8 mouse cellular contexts compared by ENCODE assay signal in the genomic region with DNA sequence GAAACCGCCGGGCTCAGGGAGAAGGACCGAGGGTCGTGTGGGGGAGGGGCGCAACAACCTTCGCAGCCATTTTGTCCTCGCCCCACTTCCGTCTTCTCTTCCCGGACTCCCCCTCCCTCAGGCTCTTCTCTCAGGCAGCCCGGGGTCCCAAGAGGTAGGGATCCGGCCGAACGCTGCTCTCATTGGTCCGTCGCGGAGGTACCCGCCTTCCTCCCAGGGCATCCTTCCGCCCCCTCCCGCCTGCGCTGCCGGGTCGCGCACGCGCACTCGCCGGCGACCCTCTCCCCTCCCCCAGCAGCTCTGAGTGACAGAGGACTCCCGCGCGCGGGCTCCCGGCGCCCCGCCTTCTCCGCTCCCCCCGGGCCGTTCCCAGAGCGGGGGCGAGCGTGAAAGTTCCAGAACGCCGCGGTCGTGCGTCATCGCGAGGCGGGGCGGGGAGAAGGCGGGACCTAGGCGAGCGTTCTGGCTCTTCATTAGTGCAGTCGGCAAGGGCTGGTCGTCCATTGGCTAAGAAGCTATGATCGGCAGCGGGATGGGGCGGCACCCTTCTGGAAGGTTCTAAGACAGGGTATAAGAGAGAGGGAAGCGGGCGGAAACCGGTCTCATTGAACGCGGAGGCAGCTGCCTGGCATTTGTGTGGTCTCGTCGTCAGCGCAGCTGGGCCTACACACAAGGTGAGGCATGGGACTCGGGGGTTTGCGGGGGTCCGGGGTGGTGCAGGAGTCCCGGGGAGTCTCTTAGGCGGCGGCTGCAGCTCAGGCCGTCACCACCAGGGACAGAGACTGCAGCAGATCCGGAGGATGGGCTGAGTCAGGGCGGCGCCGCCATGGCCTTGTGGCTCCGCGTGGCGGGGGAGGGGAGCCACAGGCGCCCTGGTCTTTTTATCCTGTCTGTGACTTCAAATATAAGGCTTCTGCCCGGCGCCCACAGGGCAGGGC. TPM values are rescaled to one million over a fixed set of nuclear protein-coding genes. Genes with fewer than 3 reads are reported as not detected.
DNase-seq lines count a peak whose midpoint lies in the region; ATAC-seq and TF ChIP-seq lines count a peak whose summit lies in the region.

A gene (plus strand): TSS at position 310 of the 938 bp plus-strand sequence.

- no peak for TF ChIP-seq CTCF in C2C12 (IDR thresholded peaks at IDR 0.05; ENCODE audit: control insufficient read depth, insufficient read depth, insufficient read length)
- no peak for TF ChIP-seq CTCF in brain, embryonic 14.5 days (IDR thresholded peaks at IDR 0.05; ENCODE audit: borderline replicate concordance, extremely low read depth, insufficient read depth, insufficient read length)
- TF ChIP-seq CTCF in liver, adult 2 months (IDR thresholded peaks at IDR 0.05; ENCODE audit: low read depth, low read length): 0 out of 2 replicates have a peak, but pooled peaks have one; percentile 26

- peak; percentile 95; the same call in 1 of the 2 replicates for TF ChIP-seq POLR2A in brain, embryonic 14.5 days (IDR thresholded peaks at IDR 0.05; ENCODE audit: borderline replicate concordance, extremely low read depth, insufficient read depth, insufficient read length, poor library complexity, severe bottlenecking)
- peak; percentile 100 for TF ChIP-seq POLR2A in liver, adult 2 months (IDR thresholded peaks at IDR 0.05; ENCODE audit: extremely low read depth, insufficient read depth, low read length)
- TF ChIP-seq POLR2A in myocyte (IDR thresholded peaks at IDR 0.05; ENCODE audit: insufficient read length, low read depth): peak; percentile 95

- peaks cover 28% of the 10 kb centered on the region for H3K4me1 ChIP-seq in erythroblast, embryonic 14.5 days (ENCODE audit: control insufficient read depth)
- peaks cover 9% of the 10 kb centered on the region for H3K4me1 ChIP-seq in heart, embryonic 11.5 days (ENCODE audit: control insufficient read depth, insufficient read depth, low read length)
- peaks cover 42% of the 10 kb centered on the region for H3K4me1 ChIP-seq in kidney, embryonic 16.5 days (ENCODE audit: insufficient read depth, low read length)
- H3K4me1 ChIP-seq in liver, adult 2 months (ENCODE audit: control insufficient read depth, insufficient read depth, low read length): peaks cover 17% of the 10 kb centered on the region; the same call in 1 of the 2 replicates

- H3K79me2 ChIP-seq in C2C12 (ENCODE audit: control insufficient read depth, insufficient read depth) (peaks cover 41% of the 10 kb centered on the region), myocyte (ENCODE audit: control insufficient read depth, insufficient read depth) (peaks cover 21% of the 10 kb centered on the region)
- H3K79me2 ChIP-seq in liver, adult 2 months (ENCODE audit: control insufficient read depth, insufficient read depth, low read length): peaks cover 8% of the 10 kb centered on the region; the same call in 1 of the 2 replicates

- H3K36me3 ChIP-seq in C2C12 (ENCODE audit: control insufficient read depth, insufficient read depth) (peaks cover 32% of the 10 kb centered on the region), myocyte (ENCODE audit: control insufficient read depth, insufficient read depth) (peaks cover 17% of the 10 kb centered on the region)
- H3K36me3 ChIP-seq in erythroblast, embryonic 14.5 days (ENCODE audit: control insufficient read depth): peaks cover 38% of the 10 kb centered on the region
- peaks cover 12% of the 10 kb centered on the region for H3K36me3 ChIP-seq in heart, embryonic 11.5 days (ENCODE audit: control insufficient read depth, insufficient read depth, low read length)
- peaks cover 37% of the 10 kb centered on the region for H3K36me3 ChIP-seq in kidney, embryonic 16.5 days (ENCODE audit: insufficient read depth, low read length)
- peaks cover 33% of the 10 kb centered on the region for H3K36me3 ChIP-seq in liver, adult 2 months (ENCODE audit: control insufficient read depth, insufficient read depth, low read length)
- H3K36me3 ChIP-seq in splenic B cell, adult 2 months (ENCODE audit: control insufficient read depth, insufficient read depth, low read length, poor library complexity, severe bottlenecking): peaks cover 17% of the 10 kb centered on the region

- peak within 1 kb of the TSS; percentile 79 for H3K4me2 ChIP-seq in heart, embryonic 11.5 days
- H3K4me2 ChIP-seq in kidney, embryonic 16.5 days (replicated peaks; ENCODE audit: low read depth, low read length): peak within 1 kb of the TSS; percentile 79
- peak within 1 kb of the TSS; percentile 92 for H3K4me2 ChIP-seq in myocyte (ENCODE audit: low read depth)

- H3K4me3 ChIP-seq in C2C12 (ENCODE audit: insufficient read depth, poor library complexity, severe bottlenecking) (peak within 1 kb of the TSS; percentile 76), myocyte (peak within 1 kb of the TSS; percentile 76)
- H3K4me3 ChIP-seq in erythroblast, embryonic 14.5 days (replicated peaks): peak within 1 kb of the TSS; percentile 90
- peak within 1 kb of the TSS; percentile 100 for H3K4me3 ChIP-seq in heart, embryonic 11.5 days (ENCODE audit: low read depth, low read length)
- H3K4me3 ChIP-seq in kidney, embryonic 16.5 days (ENCODE audit: low read length): peak within 1 kb of the TSS; percentile 98
- peak within 1 kb of the TSS; percentile 88 for H3K4me3 ChIP-seq in liver, adult 2 months (ENCODE audit: insufficient read depth, low read depth, low read length)

- H3K79me3 ChIP-seq in C2C12 (ENCODE audit: low read depth): peaks cover 23% of the 10 kb centered on the region

- DNase-seq in brain, embryonic 14.5 days (ENCODE audit: low read depth): peak; percentile 100
- DNase-seq in liver, adult 2 months (ENCODE audit: extremely low read depth, low read depth, low spot score): peak; percentile 93
- peak; percentile 100 for DNase-seq in splenic B cell, adult 2 months (ENCODE audit: low read depth, low spot score)

- peak within 1 kb of the TSS; percentile 100 for H3K9ac ChIP-seq in heart, embryonic 11.5 days (ENCODE audit: low read depth, low read length)
- peak within 1 kb of the TSS; percentile 99 for H3K9ac ChIP-seq in kidney, embryonic 16.5 days (replicated peaks; ENCODE audit: low read length)
- peak within 1 kb of the TSS; percentile 96 for H3K9ac ChIP-seq in liver, adult 2 months (ENCODE audit: low read depth, low read length)

- WGBS in heart, embryonic 11.5 days (ENCODE audit: insufficient replicate concordance): under 1% methylated on average over 75 of the region's 83 CpGs
- under 1% methylated on average over 83 of the region's 83 CpGs for WGBS in kidney, embryonic 16.5 days
- 2% methylated on average over 81 of the region's 83 CpGs for WGBS in liver, adult 2 months

- H3K27me3 ChIP-seq in C2C12 (ENCODE audit: control insufficient read depth, insufficient read depth, insufficient read length) (no peaks in the 10 kb centered on the region), myocyte (ENCODE audit: control insufficient read depth, insufficient read depth, insufficient read length) (no peaks in the 10 kb centered on the region)
- H3K27me3 ChIP-seq in erythroblast, embryonic 14.5 days (ENCODE audit: control insufficient read depth): peaks cover 2% of the 10 kb centered on the region; the same call in 1 of the 2 replicates
- H3K27me3 ChIP-seq in heart, embryonic 11.5 days (ENCODE audit: control insufficient read depth, insufficient read depth, low read length): no peaks in the 10 kb centered on the region
- H3K27me3 ChIP-seq in kidney, embryonic 16.5 days (ENCODE audit: insufficient read depth, low read length): no peaks in the 10 kb centered on the region
- H3K27me3 ChIP-seq in liver, adult 2 months (ENCODE audit: control insufficient read depth, insufficient read depth, low read length): no peaks in the 10 kb centered on the region
- no peaks in the 10 kb centered on the region for H3K27me3 ChIP-seq in splenic B cell, adult 2 months (ENCODE audit: control insufficient read depth, insufficient read depth, low read length, poor library complexity, severe bottlenecking)

- no peaks in the 10 kb centered on the region for H3K9me3 ChIP-seq in erythroblast, embryonic 14.5 days (ENCODE audit: control insufficient read depth, low read length)
- H3K9me3 ChIP-seq in heart, embryonic 11.5 days (replicated peaks; ENCODE audit: control insufficient read depth, low read length): no peaks in the 10 kb centered on the region
- no peaks in the 10 kb centered on the region for H3K9me3 ChIP-seq in kidney, embryonic 16.5 days (ENCODE audit: low read length)

- H3ac ChIP-seq in C2C12 (ENCODE audit: control insufficient read depth, insufficient read length, low read depth) (peak within 1 kb of the TSS; percentile 94), myocyte (ENCODE audit: control insufficient read depth, insufficient read length) (peak within 1 kb of the TSS; percentile 98)

- H3K27ac ChIP-seq in heart, embryonic 11.5 days (ENCODE audit: low read depth, low read length): peak within 1 kb of the TSS; percentile 99
- H3K27ac ChIP-seq in kidney, embryonic 16.5 days (ENCODE audit: low read length): peak within 1 kb of the TSS; percentile 100
- H3K27ac ChIP-seq in liver, adult 2 months (replicated peaks; ENCODE audit: insufficient read depth, low read depth, low read length): peak within 1 kb of the TSS; percentile 93

- ATAC-seq in heart, embryonic 11.5 days (replicated peaks; ENCODE audit: insufficient number of reproducible peaks, low FRiP score, low TSS enrichment): peak; percentile 95
- peak; percentile 98 for ATAC-seq in kidney, embryonic 16.5 days (ENCODE audit: low FRiP score, low TSS enrichment)

TF ChIP-seq in C2C12, 6 proteins besides CTCF, POLR2A, EP300 and RAD21:
- TF ChIP-seq USF1 (IDR thresholded peaks at IDR 0.05; ENCODE audit: low read depth) (no peak), FOSL1 (IDR thresholded peaks at IDR 0.05; ENCODE audit: insufficient read depth, low read length, poor library complexity, severe bottlenecking) (no peak)
TF ChIP-seq in C2C12: peak in this region for 0.

TF ChIP-seq in myocyte, 11 proteins besides CTCF, POLR2A, EP300 and RAD21 (continues in another document):
- TF ChIP-seq TCF12 (IDR thresholded peaks at IDR 0.05; ENCODE audit: insufficient read depth, poor library complexity, severe bottlenecking): no peak
- no peak for TF ChIP-seq SRF (IDR thresholded peaks at IDR 0.05; ENCODE audit: control insufficient read depth, insufficient read length, low read depth)
- no peak for TF ChIP-seq TCF3 (IDR thresholded peaks at IDR 0.05; ENCODE audit: insufficient read length, low read depth)
- TF ChIP-seq REST (IDR thresholded peaks at IDR 0.05; ENCODE audit: insufficient read depth, insufficient read length): peak; percentile 27
- TF ChIP-seq MYOG (IDR thresholded peaks at IDR 0.05; ENCODE audit: control insufficient read depth in 1 of 3, insufficient read depth in 1 of 3, insufficient read length in 2 of 3, low read depth in 2 of 3): peak in 1 of 3 experiments; percentile 69

RNA-seq across cellular contexts. Expression of the gene that starts here (rescaled TPM):
- polyA plus RNA-seq in C2C12 (2012; fragmentation: generic; extraction: Trizol) (1,815 TPM), myocyte (2012; fragmentation: generic; extraction: Trizol) (797 TPM)
- 2,783 and 3,166 TPM in 2 replicates for polyA plus RNA-seq in brain, embryonic 14.5 days (2012; rRNA removed)
- 64.3 and 66.6 TPM in 2 replicates for polyA plus RNA-seq in erythroblast, embryonic 14.5 days (2012)
- 2,531 and 2,677 TPM in 2 replicates for polyA plus RNA-seq in heart, embryonic 11.5 days (2014; fragmentation: Nextera tagmentation; extraction: Ambion mirVana)
- polyA plus RNA-seq in kidney, embryonic 16.5 days (2015; fragmentation: Nextera tagmentation; extraction: Ambion mirVana): 2,859 and 3,187 TPM in 2 replicates
- total RNA-seq in liver, adult 2 months (2014; rRNA removed): 1,567 and 2,371 TPM in 2 replicates
- 1,896 and 1,951 TPM in 2 replicates for polyA plus RNA-seq in liver, adult 2 months (2012; rRNA removed)

Comparison
In these comparisons a context has a peak if more than half of its experiments do, and no peak if none do; other contexts are left out.
1. Peak in every context shown above with its lines: DNase-seq, ATAC-seq, H3K4me3 ChIP-seq and H3K27ac ChIP-seq.
2. RNA of the gene that starts here (polyA plus RNA-seq): 2,859 to 3,187 TPM in kidney, embryonic 16.5 days, 2,783 to 3,166 TPM in brain, embryonic 14.5 days, 2,531 to 2,677 TPM in heart, embryonic 11.5 days, 1,896 to 1,951 TPM in liver, adult 2 months, 1,815 TPM in C2C12 (single experiment) and 797 TPM in myocyte (single experiment); 64.3 to 66.6 TPM in erythroblast, embryonic 14.5 days; every median in the first group is over 10 times any median in the second.